Mouse (Mus musculus) 3134 (cell line): ENCODE results near the gene D10Wsu102e.
"Not testable (repeated sequence)": the region's sequence is repeated elsewhere in the genome, so short reads cannot be mapped to it uniquely, and the experiment has no call there.

Experiments
- DNase-seq: peaks from one replicate; pipeline ENCODE4 v3.0.0-alpha.2; 2011; ENCODE audit warnings: low spot score; ENCODE audit not compliant: insufficient read length; ENCODE audit errors: extremely low read depth

D10Wsu102e gene

GRCm38 (mm10) chr10:83345693-83346358 lies 14.2 kb upstream of the D10Wsu102e start:
- DNase-seq = no peak

- DNase-seq = no peak
These were observed 13.7 kb upstream of the D10Wsu102e start for GRCm38 (mm10) chr10:83346359-83346736.

- DNase-seq = no peak
These were observed 12.5 kb upstream of the D10Wsu102e start for GRCm38 (mm10) chr10:83347494-83347893.

GRCm38 (mm10) chr10:83350689-83351088 lies 9.3 kb upstream of the D10Wsu102e start:
- DNase-seq = no peak

GRCm38 (mm10) chr10:83351779-83352178 lies 8.2 kb upstream of the D10Wsu102e start:
- DNase-seq = not testable (repeated sequence)

GRCm38 (mm10) chr10:83353680-83354332 lies 6.2 kb upstream of the D10Wsu102e start:
- peak; percentile 32 for DNase-seq

GRCm38 (mm10) chr10:83354333-83354719 lies 5.7 kb upstream of the D10Wsu102e start:
- DNase-seq = no peak

GRCm38 (mm10) chr10:83356416-83356815 lies 3.6 kb upstream of the D10Wsu102e start:
- DNase-seq = no peak

- DNase-seq = no peak
These were observed 570 bp upstream of the D10Wsu102e start for GRCm38 (mm10) chr10:83359451-83359850.

GRCm38 (mm10) chr10:83360356-83360755 lies 335 bp downstream of the D10Wsu102e start:
- DNase-seq = no peak

- peak; percentile 30 for DNase-seq
These were observed 1.8 kb downstream of the D10Wsu102e start for GRCm38 (mm10) chr10:83361643-83362382.

GRCm38 (mm10) chr10:83363451-83363850 lies 3.4 kb downstream of the D10Wsu102e start:
- no peak for DNase-seq

GRCm38 (mm10) chr10:83368918-83369317 lies 8.9 kb downstream of the D10Wsu102e start:
- no peak for DNase-seq

GRCm38 (mm10) chr10:83374045-83374656 lies 14.1 kb downstream of the D10Wsu102e start:
- DNase-seq = no peak

GRCm38 (mm10) chr10:83375458-83375857 lies 15.4 kb downstream of the D10Wsu102e start:
- not testable (repeated sequence) for DNase-seq

- no peak for DNase-seq
These were observed 17.1 kb downstream of the D10Wsu102e start for GRCm38 (mm10) chr10:83376911-83377682.

- no peak for DNase-seq
These were observed 18.2 kb downstream of the D10Wsu102e start for GRCm38 (mm10) chr10:83378083-83378833.

- no peak for DNase-seq
These were observed 20.5 kb downstream of the D10Wsu102e start for GRCm38 (mm10) chr10:83380501-83380900.

GRCm38 (mm10) chr10:83382528-83382927 lies 22.5 kb downstream of the D10Wsu102e start:
- no peak for DNase-seq

GRCm38 (mm10) chr10:83382988-83383387 lies 23.0 kb downstream of the D10Wsu102e start:
- no peak for DNase-seq
